Mouse (Mus musculus) lung, embryonic 15.5 days (tissue): ENCODE measurements at regions not wholly inside any gene's neighbourhood (a gene's known extent, or its start where the extent isn't known, plus 50 kb on each side); places are given as distances from the start of the nearest gene placed in this dataset.

Experiments
- ATAC-seq: fragments of 200-750 bp; cut with Nextera tagmentation; 2 replicates; pipeline ENCODE4 v1.8.0; 2017; ENCODE audit warnings: moderate number of reproducible peaks, borderline replicate concordance; ENCODE audit not compliant: low FRiP score, low TSS enrichment; ENCODE audit errors: extremely low read depth
- H3K27ac ChIP-seq: fragments of 300-500 bp; sonication (generic); 2 replicates; pipeline ENCODE4 v1.5.1; 2015; ENCODE audit warnings: moderate library complexity, mild to moderate bottlenecking, inconsistent platforms
- H3K27me3 ChIP-seq: fragments of 300-500 bp; sonication (generic); 2 replicates; pipeline ENCODE4 v1.6.1; 2015; ENCODE audit warnings: inconsistent platforms
- H3K36me3 ChIP-seq: fragments of 300-500 bp; sonication (generic); 2 replicates; pipeline ENCODE4 v1.6.1; 2015; ENCODE audit warnings: inconsistent platforms
- H3K4me1 ChIP-seq: fragments of 300-500 bp; sonication (generic); 2 replicates; pipeline ENCODE4 v1.6.1; 2015; ENCODE audit warnings: inconsistent platforms
- H3K4me2 ChIP-seq: fragments of 300-500 bp; sonication (generic); 2 replicates; pipeline ENCODE4 v1.6.1; 2015; ENCODE audit warnings: inconsistent platforms, mild to moderate bottlenecking, moderate library complexity
- H3K4me3 ChIP-seq: fragments of 300-500 bp; sonication (generic); 2 replicates; pipeline ENCODE4 v1.5.1; 2015; ENCODE audit warnings: mild to moderate bottlenecking, inconsistent platforms
- H3K9ac ChIP-seq: fragments of 300-500 bp; sonication (generic); 2 replicates; pipeline ENCODE4 v1.6.1; 2015; ENCODE audit warnings: inconsistent platforms
- H3K9me3 ChIP-seq: fragments of 300-500 bp; sonication (generic); 2 replicates; pipeline ENCODE4 v1.6.1; 2016; ENCODE audit warnings: inconsistent platforms
- WGBS: fragments of 180-500 bp; shearing (Covaris S2); methylation state at CpG from one replicate; pipeline ENCODE4 v1.1.7; 2015; 5-methylcytosine and 5-hydroxymethylcytosine counted together

- H3K4me3 ChIP-seq, result no peak overlapping the region
- no peaks in the 10 kb centered on the region for H3K27me3 ChIP-seq
- H3K9ac ChIP-seq, result no peak overlapping the region
- H3K27ac ChIP-seq, result no peak overlapping the region
- H3K4me1 ChIP-seq, result no peaks in the 10 kb centered on the region
- H3K9me3 ChIP-seq, result no peaks in the 10 kb centered on the region
- WGBS, result 72% methylated on average over 9 of the region's 9 CpGs
- H3K36me3 ChIP-seq, result no peaks in the 10 kb centered on the region
- ATAC-seq, result no peak
- no peak overlapping the region for H3K4me2 ChIP-seq
Measured at GRCm38 (mm10) chr1:42260033-42260925, 435.3 kb upstream of the Pou3f3 start.

GRCm38 (mm10) chr1:42261031-42261430 lies 434.5 kb upstream of the Pou3f3 start:
- Histone ChIP-seq H3K9ac (no peak overlapping the region), H3K27ac (no peak overlapping the region), H3K36me3 (no peaks in the 10 kb centered on the region), H3K4me1 (no peaks in the 10 kb centered on the region), H3K4me3 (no peak overlapping the region), H3K27me3 (no peaks in the 10 kb centered on the region), H3K9me3 (no peaks in the 10 kb centered on the region), H3K4me2 (no peak overlapping the region)
- no peak for ATAC-seq
- 84% methylated on average over 3 of the region's 3 CpGs for WGBS

GRCm38 (mm10) chr1:42261800-42262199 lies 433.8 kb upstream of the Pou3f3 start:
- Histone ChIP-seq H3K9me3 (no peaks in the 10 kb centered on the region), H3K9ac (no peak overlapping the region), H3K4me3 (0 out of 2 replicates have a peak overlapping the region, but pooled peaks have one; percentile 13), H3K27ac (no peak overlapping the region), H3K4me2 (peak overlapping the region; percentile 46), H3K36me3 (no peaks in the 10 kb centered on the region), H3K27me3 (no peaks in the 10 kb centered on the region), H3K4me1 (no peaks in the 10 kb centered on the region)
- 7% methylated on average over 13 of the region's 13 CpGs for WGBS
- no peak for ATAC-seq

GRCm38 (mm10) chr1:42262606-42263005 lies 433.0 kb upstream of the Pou3f3 start:
- Histone ChIP-seq H3K9me3 (no peaks in the 10 kb centered on the region), H3K36me3 (no peaks in the 10 kb centered on the region), H3K4me3 (no peak overlapping the region), H3K4me1 (no peaks in the 10 kb centered on the region), H3K4me2 (no peak overlapping the region), H3K27ac (no peak overlapping the region), H3K27me3 (no peaks in the 10 kb centered on the region), H3K9ac (no peak overlapping the region)
- WGBS, result 69% methylated on average over 5 of the region's 5 CpGs
- ATAC-seq, result no peak

GRCm38 (mm10) chr1:42277130-42277529 lies 418.4 kb upstream of the Pou3f3 start:
- no peaks in the 10 kb centered on the region for H3K9me3 ChIP-seq
- no peak overlapping the region for H3K27ac ChIP-seq
- no peak overlapping the region for H3K4me3 ChIP-seq
- ATAC-seq, result no peak
- H3K4me1 ChIP-seq, result no peaks in the 10 kb centered on the region
- 51% methylated on average over 8 of the region's 8 CpGs for WGBS
- no peak overlapping the region for H3K4me2 ChIP-seq
- H3K36me3 ChIP-seq, result no peaks in the 10 kb centered on the region
- H3K9ac ChIP-seq, result no peak overlapping the region
- no peaks in the 10 kb centered on the region for H3K27me3 ChIP-seq

GRCm38 (mm10) chr1:42295841-42296240 lies 399.7 kb upstream of the Pou3f3 start:
- H3K4me2 ChIP-seq, result peak overlapping the region; percentile 40
- no peak overlapping the region for H3K9ac ChIP-seq
- H3K27ac ChIP-seq, result no peak overlapping the region
- no peaks in the 10 kb centered on the region for H3K4me1 ChIP-seq
- H3K27me3 ChIP-seq, result no peaks in the 10 kb centered on the region
- no peaks in the 10 kb centered on the region for H3K9me3 ChIP-seq
- no peak for ATAC-seq
- WGBS, result 63% methylated on average over 10 of the region's 10 CpGs
- H3K36me3 ChIP-seq, result no peaks in the 10 kb centered on the region
- no peak overlapping the region for H3K4me3 ChIP-seq

- 86% methylated on average over 1 of the region's 1 CpGs for WGBS
- Histone ChIP-seq H3K4me2 (no peak overlapping the region), H3K27ac (no peak overlapping the region), H3K36me3 (no peaks in the 10 kb centered on the region), H3K4me1 (no peaks in the 10 kb centered on the region), H3K27me3 (no peaks in the 10 kb centered on the region), H3K9me3 (no peaks in the 10 kb centered on the region), H3K9ac (no peak overlapping the region), H3K4me3 (no peak overlapping the region)
- no peak for ATAC-seq
Measured at GRCm38 (mm10) chr1:42309251-42309650, 386.3 kb upstream of the Pou3f3 start.

GRCm38 (mm10) chr1:42313494-42313893 lies 382.1 kb upstream of the Pou3f3 start:
- Histone ChIP-seq H3K4me1 (no peaks in the 10 kb centered on the region), H3K27me3 (no peaks in the 10 kb centered on the region), H3K4me3 (no peak overlapping the region), H3K9ac (no peak overlapping the region), H3K36me3 (no peaks in the 10 kb centered on the region), H3K4me2 (no peak overlapping the region), H3K27ac (no peak overlapping the region), H3K9me3 (no peaks in the 10 kb centered on the region)
- ATAC-seq, result no peak
- 70% methylated on average over 4 of the region's 4 CpGs for WGBS

- H3K4me2 ChIP-seq, result no peak overlapping the region
- ATAC-seq, result no peak
- 77% methylated on average over 4 of the region's 4 CpGs for WGBS
Measured at GRCm38 (mm10) chr1:42351884-42352283, 343.7 kb upstream of the Pou3f3 start.

GRCm38 (mm10) chr1:42352389-42352788 lies 343.2 kb upstream of the Pou3f3 start:
- no peak for ATAC-seq
- no peaks in the 10 kb centered on the region for H3K27me3 ChIP-seq
- H3K4me1 ChIP-seq, result peaks cover 18% of the 10 kb centered on the region
- no peaks in the 10 kb centered on the region for H3K9me3 ChIP-seq
- no peaks in the 10 kb centered on the region for H3K36me3 ChIP-seq
- peak overlapping the region; percentile 35 for H3K4me2 ChIP-seq
- no peak overlapping the region for H3K27ac ChIP-seq
- H3K9ac ChIP-seq, result no peak overlapping the region
- no peak overlapping the region for H3K4me3 ChIP-seq
- 49% methylated on average over 13 of the region's 13 CpGs for WGBS

More at GRCm38 (mm10) chr1:42351884-42352283, 343.7 kb upstream of the Pou3f3 start:
- no peaks in the 10 kb centered on the region for H3K36me3 ChIP-seq
- no peak overlapping the region for H3K27ac ChIP-seq
- H3K4me1 ChIP-seq, result peaks cover 18% of the 10 kb centered on the region
- H3K9me3 ChIP-seq, result no peaks in the 10 kb centered on the region
- no peaks in the 10 kb centered on the region for H3K27me3 ChIP-seq
- no peak overlapping the region for H3K4me3 ChIP-seq
- H3K9ac ChIP-seq, result no peak overlapping the region

GRCm38 (mm10) chr1:42353096-42353495 lies 342.5 kb upstream of the Pou3f3 start:
- H3K4me3 ChIP-seq, result no peak overlapping the region
- H3K36me3 ChIP-seq, result no peaks in the 10 kb centered on the region
- H3K9me3 ChIP-seq, result no peaks in the 10 kb centered on the region
- no peak overlapping the region for H3K27ac ChIP-seq
- H3K4me2 ChIP-seq, result peak overlapping the region; percentile 35
- 41% methylated on average over 8 of the region's 8 CpGs for WGBS
- H3K9ac ChIP-seq, result no peak overlapping the region
- peaks cover 18% of the 10 kb centered on the region for H3K4me1 ChIP-seq
- ATAC-seq, result no peak
- H3K27me3 ChIP-seq, result no peaks in the 10 kb centered on the region

GRCm38 (mm10) chr1:42354020-42354419 lies 341.5 kb upstream of the Pou3f3 start:
- Histone ChIP-seq H3K27ac (no peak overlapping the region), H3K9ac (no peak overlapping the region), H3K27me3 (no peaks in the 10 kb centered on the region), H3K4me1 (peaks cover 18% of the 10 kb centered on the region), H3K4me2 (no peak overlapping the region), H3K4me3 (no peak overlapping the region), H3K9me3 (no peaks in the 10 kb centered on the region), H3K36me3 (no peaks in the 10 kb centered on the region)
- no peak for ATAC-seq
- 76% methylated on average over 6 of the region's 6 CpGs for WGBS
